Mouse (Mus musculus) adrenal gland, postnatal 10 days (tissue): ENCODE measurements around the gene Vps8. TPM values are rescaled to one million over a fixed set of nuclear protein-coding genes. Genes with fewer than 3 reads are reported as not detected.
"Not testable (repeated sequence)": the region's sequence is repeated elsewhere in the genome, so short reads cannot be mapped to it uniquely, and the experiment has no call there.

Experiments used
- DNase-seq: peaks from one replicate; pipeline ENCODE4 v3.0.0; 2021; ENCODE audit warnings: mixed read lengths
- total RNA-seq, 2 experiments: library from RNA; stranded (reverse); gene quantifications; 2 replicates each; pipeline ENCODE4 v1.2.3; 2021

Vps8 gene
- total RNA-seq, 2 experiments from 2014 or later = 16.3 to 18.2 TPM

DNA sequence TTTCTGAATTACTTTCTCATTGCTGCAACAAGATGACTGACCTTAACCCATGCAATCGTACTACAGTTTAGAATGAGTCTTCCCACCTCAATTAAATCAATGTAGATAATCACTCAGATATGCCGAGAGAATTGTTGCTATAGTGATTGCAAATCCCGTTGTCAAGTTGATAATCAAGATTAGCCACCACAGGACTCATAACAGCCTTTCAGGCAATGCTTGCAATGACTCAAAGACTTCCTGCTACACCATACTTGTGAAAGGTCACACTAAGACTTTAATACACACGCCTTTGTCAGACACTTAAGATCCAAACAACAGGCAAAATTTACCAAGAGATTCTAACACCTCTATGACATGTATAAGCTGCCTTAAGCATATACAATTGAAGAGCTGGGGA, 249.0 kb downstream of the Vps8 start:
- no peak for DNase-seq

- DNase-seq = not testable (repeated sequence)
Measured at GRCm38 (mm10) chr16:21673046-21673445, 250.1 kb downstream of the Vps8 start.

GRCm38 (mm10) chr16:21673651-21674050, 250.7 kb downstream of the Vps8 start:
- not testable (repeated sequence) for DNase-seq

- no peak for DNase-seq
Measured at GRCm38 (mm10) chr16:21676791-21677190, 253.9 kb downstream of the Vps8 start.

DNA sequence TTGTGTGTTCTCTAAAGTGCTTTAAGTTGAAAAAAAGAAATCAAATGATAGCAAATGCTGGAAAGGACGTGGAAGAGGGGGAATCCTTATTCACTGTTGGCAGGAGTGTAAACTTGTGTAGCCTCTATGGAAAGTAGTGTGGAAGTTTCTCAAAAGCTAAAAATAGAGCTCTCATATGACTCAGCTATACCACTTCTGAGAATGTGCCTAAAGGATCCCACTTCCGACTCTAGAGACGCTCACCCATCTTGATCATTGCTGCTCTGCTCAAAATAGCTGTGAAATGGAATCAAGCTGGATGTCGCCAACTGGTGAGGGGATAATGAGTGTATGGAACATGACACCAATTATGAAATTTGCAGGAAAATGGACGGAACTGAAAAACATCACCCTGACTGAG, 264.5 kb downstream of the Vps8 start:
- DNase-seq = no peak

- DNase-seq = no peak
Measured at GRCm38 (mm10) chr16:21689141-21689540, 266.2 kb downstream of the Vps8 start.

DNA sequence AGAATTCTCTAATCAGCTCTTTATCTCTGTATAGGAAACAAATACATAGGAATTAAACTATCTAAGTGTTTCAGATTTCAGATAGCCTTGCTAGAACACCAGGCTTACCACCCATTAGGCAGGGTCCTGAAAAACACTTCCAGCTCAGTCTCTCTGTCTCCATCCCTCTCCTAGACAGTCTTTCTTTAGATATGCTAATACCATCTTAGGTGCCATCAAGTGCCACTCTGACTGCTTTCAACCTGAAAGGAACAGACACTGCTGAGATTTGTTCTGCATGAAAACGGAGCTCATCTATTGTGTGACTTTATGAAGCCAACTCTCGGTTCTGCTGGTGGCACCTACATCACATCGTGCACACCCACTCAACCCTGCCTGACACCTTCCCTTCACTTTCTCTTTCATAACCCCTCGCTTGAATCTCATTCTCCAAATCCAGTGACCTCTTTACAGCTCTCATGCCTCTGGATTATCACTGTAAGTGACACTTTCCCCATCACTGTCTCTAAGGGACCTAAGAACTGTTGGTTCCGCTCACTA, 267.4 kb downstream of the Vps8 start:
- no peak for DNase-seq

GRCm38 (mm10) chr16:21693981-21694462, 271.1 kb downstream of the Vps8 start:
- peak; percentile 70 for DNase-seq

Other genes with a start within 250 kb of the Vps8 start
- 1 to 10 TPM; 3.9 to 4.6 TPM for gene Ephb3, start 218.4 kb upstream of the Vps8 start, total RNA-seq